20 mouse cellular contexts compared by ENCODE assay signal in genomic region chr13:9389334-9389733, GRCm38 (mm10).
A peak's percentile ranks its signal among the peaks of the same experiment; 100 is the strongest.
DNase-seq lines count a peak whose midpoint lies in the region; ATAC-seq and TF ChIP-seq lines count a peak whose summit lies in the region.
"Had no signal": no experiment of that assay in that cellular context is flagged by ENCODE, and none has a peak within 500 bp of the region (broad histone marks: within the 10 kb centered on the region; RNA-seq: fewer than 3 reads in every experiment).

No protein-coding gene starts in this region.

- H3K9ac ChIP-seq in CH12.LX (ENCODE audit: insufficient read depth, low read depth) = no peak overlapping the region
- H3K9ac ChIP-seq: embryonic facial prominence, embryonic 15.5 days; kidney, embryonic 15.5 days; liver, embryonic 15.5 days had no signal

- peaks cover 0 to 15% of the 10 kb centered on the region in 2 experiments; a peak in 2 of 4 replicates for H3K4me1 ChIP-seq in CH12.LX (ENCODE audit: control insufficient read depth in 1 of 2, insufficient read depth in 2 of 2)
- H3K4me1 ChIP-seq: embryonic facial prominence, embryonic 15.5 days; heart, embryonic 10.5 days; liver, embryonic 15.5 days; midbrain, embryonic 10.5 days had no signal

- no peak overlapping the region for H3K4me3 ChIP-seq in gastrocnemius, adult 2 months
- no peak overlapping the region for H3K4me3 ChIP-seq in left cerebral cortex, adult 2 months
- no peak overlapping the region for H3K4me3 ChIP-seq in CH12.LX (replicated peaks in 1 of 3; ENCODE audit: low read depth in 2 of 3, low read length in 2 of 3, poor library complexity in 1 of 3)
- H3K4me3 ChIP-seq: embryonic facial prominence, embryonic 15.5 days; heart, embryonic 10.5 days; kidney, embryonic 15.5 days; liver, embryonic 15.5 days; midbrain, embryonic 10.5 days; myocyte had no signal

- in situ Hi-C loops in CH12.LX (cut with MboI; ENCODE audit: low pct_ligation_motif_present, low pct_unique_long_range_greater_than_20kb, low sequenced_read_pairs) = no loop called here

- no peaks in the 10 kb centered on the region for H3K27me3 ChIP-seq in CH12.LX (replicated peaks)
- H3K27me3 ChIP-seq: embryonic facial prominence, embryonic 15.5 days; kidney, embryonic 15.5 days; liver, embryonic 15.5 days; Patski had no signal

- H3K9me3 ChIP-seq in CH12.LX (replicated peaks; ENCODE audit: low read length) = no peaks in the 10 kb centered on the region
- H3K9me3 ChIP-seq: embryonic facial prominence, embryonic 15.5 days; heart, embryonic 10.5 days; kidney, embryonic 15.5 days; liver, embryonic 15.5 days had no signal

- TF ChIP-seq EP300 in CH12.LX (IDR thresholded peaks at IDR 0.05; ENCODE audit: low read length) = no peak

- ATAC-seq in monocyte, adult 5-6 weeks (replicated peaks; ENCODE audit: insufficient number of reproducible peaks, low FRiP score, low TSS enrichment, poor library complexity, severe bottlenecking) = no peak
- ATAC-seq: Patski had no signal

- intact Hi-C loops in gastrocnemius, adult 2 months (cut with DNase I) = no loop called here
- intact Hi-C loops in gastrocnemius, postnatal 36 days (cut with DNase I) = no loop called here
- intact Hi-C loops in left cerebral cortex, adult 2 months (cut with DNase I) = no loop called here

- H3K27ac ChIP-seq in gastrocnemius, adult 2 months = no peak overlapping the region
- H3K27ac ChIP-seq in left cerebral cortex, adult 2 months = no peak overlapping the region
- no peak overlapping the region for H3K27ac ChIP-seq in CH12.LX (ENCODE audit: insufficient read depth, low read depth)
- H3K27ac ChIP-seq: embryonic facial prominence, embryonic 15.5 days; heart, embryonic 10.5 days; kidney, embryonic 15.5 days; liver, embryonic 15.5 days; midbrain, embryonic 10.5 days had no signal

- dilution Hi-C loops in CH12.LX (cut with MboI; ENCODE audit: extremely low pct_ligation_motif_present, extremely low pct_unique_long_range_greater_than_20kb, low sequenced_read_pairs) = no loop called here

- DNase-seq in gastrocnemius, adult 2 months = no peak
- DNase-seq in gastrocnemius, postnatal 36 days = no peak
- DNase-seq in left cerebral cortex, adult 2 months (ENCODE audit: extremely low spot score in 1 of 2, low spot score in 2 of 2) = no peak
- DNase-seq in left cerebral cortex, adult 11 months (ENCODE audit: low spot score) = no peak
- no peak for DNase-seq in CH12.LX (ENCODE audit: extremely low read depth)
- no peak for DNase-seq in brain, embryonic 14.5 days (ENCODE audit: low read depth)
- no peak for DNase-seq in retina, postnatal 1 day
- DNase-seq: adrenal gland, postnatal 36 days; cerebellum, adult 18-20 months; cerebellum, postnatal 25 days; gastrocnemius, postnatal 14 days; heart, postnatal 10 days had no signal

- H3K79me2 ChIP-seq in CH12.LX (replicated peaks; ENCODE audit: control insufficient read depth, extremely low read depth, insufficient read depth, poor library complexity, severe bottlenecking) = no peaks in the 10 kb centered on the region

- no peak for TF ChIP-seq POLR2A in CH12.LX (IDR thresholded peaks at IDR 0.05; ENCODE audit: low read depth, low read length)
- TF ChIP-seq POLR2A in brain, embryonic 14.5 days (IDR thresholded peaks at IDR 0.05; ENCODE audit: borderline replicate concordance, extremely low read depth, insufficient read depth, insufficient read length, poor library complexity, severe bottlenecking) = no peak

- no peak overlapping the region for H3K4me2 ChIP-seq in CH12.LX (ENCODE audit: insufficient read depth, low read depth, poor library complexity, severe bottlenecking)
- H3K4me2 ChIP-seq: embryonic facial prominence, embryonic 15.5 days; kidney, embryonic 15.5 days; liver, embryonic 15.5 days had no signal

- H3K36me3 ChIP-seq in CH12.LX (replicated peaks in 1 of 2; ENCODE audit: control insufficient read depth in 1 of 2, insufficient read depth in 1 of 2, low read length in 1 of 2) = no peaks in the 10 kb centered on the region
- H3K36me3 ChIP-seq: embryonic facial prominence, embryonic 15.5 days; heart, embryonic 10.5 days; kidney, embryonic 15.5 days; liver, embryonic 15.5 days had no signal

- TF ChIP-seq CTCF in gastrocnemius, adult 2 months (IDR thresholded peaks at IDR 0.05) = peak; percentile 25; the same call in 1 of the 2 replicates
- peak; percentile 36 for TF ChIP-seq CTCF in left cerebral cortex, adult 2 months (IDR thresholded peaks at IDR 0.05)
- peak; percentile 8 to 49; a peak in 3 of 4 replicates for TF ChIP-seq CTCF in CH12.LX (conservative IDR thresholded peaks at IDR 0.05 in 1 of 2, IDR thresholded peaks at IDR 0.05 in 1 of 2; ENCODE audit: low read depth in 2 of 2, low read length in 2 of 2)
- TF ChIP-seq CTCF in brain, embryonic 14.5 days (IDR thresholded peaks at IDR 0.05; ENCODE audit: borderline replicate concordance, extremely low read depth, insufficient read depth, insufficient read length) = peak; percentile 8; the same call in 1 of the 2 replicates

- peak; percentile 27 for TF ChIP-seq RAD21 in CH12.LX (IDR thresholded peaks at IDR 0.05; ENCODE audit: low read depth, low read length)

TF ChIP-seq in CH12.LX, 34 proteins besides CTCF, POLR2A, EP300 and RAD21:
- TF ChIP-seq SMC3 (IDR thresholded peaks at IDR 0.05; ENCODE audit: low read depth, low read length) (peak; percentile 15; the same call in 1 of the 2 replicates), ETS1 (conservative IDR thresholded peaks at IDR 0.05; ENCODE audit: low read depth, low read length) (no peak), UBTF (IDR thresholded peaks at IDR 0.05; ENCODE audit: low read depth, low read length) (no peak)
